Mouse (Mus musculus): ENCODE measurements around the gene Defb19. TPM values are rescaled to one million over a fixed set of nuclear protein-coding genes. Genes with fewer than 3 reads are reported as not detected.

Gene Defb19
- polyA plus RNA-seq, 1 experiment from 2014 or later, result not detected

DNA sequence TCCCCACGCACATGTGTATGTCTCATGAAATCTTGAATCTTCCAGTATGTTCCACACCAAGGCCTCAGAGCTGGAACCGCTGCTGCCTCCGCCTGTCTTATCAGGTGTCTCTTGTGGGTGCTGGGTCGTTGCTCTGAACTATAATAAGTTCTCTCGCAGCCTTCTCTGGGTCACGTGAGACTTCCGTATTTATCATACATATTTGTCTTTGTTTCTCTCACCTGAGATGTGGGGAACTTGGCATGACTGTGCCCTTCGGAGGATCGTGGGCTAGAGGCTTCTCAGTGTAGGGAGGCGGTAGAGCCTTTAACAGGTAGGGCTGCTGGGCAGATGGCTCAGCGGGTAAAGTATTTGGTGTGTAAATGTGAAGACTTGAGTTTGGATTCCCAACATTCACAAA, 500 bp upstream of the Defb19 start:
- Histone ChIP-seq H3K4me2 (no peak overlapping the region), H3K4me3 (no peak overlapping the region), H3K9ac (no peak overlapping the region), H3K27me3 (no peaks in the 10 kb centered on the region), H3K27ac (no peak overlapping the region), H3K36me3 (no peaks in the 10 kb centered on the region), H3K4me1 (no peaks in the 10 kb centered on the region), H3K9me3 (no peaks in the 10 kb centered on the region)
- ATAC-seq (ENCODE audit: insufficient number of reproducible peaks, insufficient read depth, low FRiP score, low TSS enrichment, low read depth), result no peak
- WGBS, result 83% methylated on average over 11 of the region's 11 CpGs

DNA sequence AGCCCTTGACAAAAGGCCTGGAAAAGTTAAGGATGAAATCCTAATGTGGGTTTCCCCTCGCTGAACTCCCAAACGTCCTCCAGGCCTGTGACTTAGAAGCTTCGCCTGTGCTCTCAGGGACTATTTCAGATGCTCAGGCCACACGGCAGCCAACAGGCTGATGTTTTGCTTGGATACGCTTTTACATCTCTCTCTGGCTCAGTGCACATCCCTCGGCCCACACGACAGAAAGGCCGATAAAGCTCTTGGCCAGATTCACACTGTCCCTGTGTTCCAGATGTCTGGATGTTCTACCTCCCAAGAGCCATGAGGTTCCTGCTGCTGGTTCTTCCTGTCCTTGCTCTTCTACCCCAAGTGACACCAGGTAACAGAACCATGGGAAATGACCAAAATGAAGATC, 6.6 kb downstream of the Defb19 start:
- Histone ChIP-seq H3K9me3 (no peaks in the 10 kb centered on the region), H3K27ac (no peak overlapping the region), H3K4me2 (no peak overlapping the region), H3K4me1 (no peaks in the 10 kb centered on the region), H3K27me3 (no peaks in the 10 kb centered on the region), H3K4me3 (no peak overlapping the region), H3K9ac (no peak overlapping the region), H3K36me3 (no peaks in the 10 kb centered on the region)
- no peak for ATAC-seq (ENCODE audit: insufficient number of reproducible peaks, insufficient read depth, low FRiP score, low TSS enrichment, low read depth)
- WGBS, result 85% methylated on average over 8 of the region's 8 CpGs

- 62% methylated on average over 11 of the region's 11 CpGs for WGBS
- Histone ChIP-seq H3K27me3 (no peaks in the 10 kb centered on the region), H3K4me2 (no peak within 1 kb of the TSS), H3K9ac (no peak within 1 kb of the TSS), H3K4me3 (no peak within 1 kb of the TSS), H3K36me3 (no peaks in the 10 kb centered on the region), H3K27ac (no peak within 1 kb of the TSS), H3K4me1 (no peaks in the 10 kb centered on the region), H3K9me3 (no peaks in the 10 kb centered on the region)
- no peak for ATAC-seq (ENCODE audit: insufficient number of reproducible peaks, insufficient read depth, low FRiP score, low TSS enrichment, low read depth)
Measured at GRCm38 (mm10) chr2:152572114-152572794, 7.9 kb downstream of the Defb19 start, which contains the start of gene Defb21. Gene Defb21 (plus strand): TSS chr2:152572744.

DNA sequence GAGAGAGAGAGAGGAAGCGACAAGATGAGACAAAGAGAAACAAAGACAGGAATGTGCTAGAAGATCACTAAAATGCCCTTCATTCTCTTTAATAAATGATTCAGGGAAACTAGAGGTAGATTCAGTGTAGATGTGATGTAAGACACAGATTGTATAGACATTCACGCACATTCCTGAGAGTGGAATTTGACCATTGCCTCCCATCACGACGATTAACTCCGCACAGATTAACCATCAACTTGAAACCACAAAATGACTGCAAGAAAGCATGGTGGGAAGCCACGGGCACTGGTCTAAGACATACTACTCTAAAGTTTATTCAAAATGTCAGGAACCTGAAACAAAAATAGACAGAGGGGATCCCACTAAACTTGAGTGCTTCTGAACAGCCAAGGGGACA, 9.8 kb downstream of the Defb19 start:
- H3K4me3 ChIP-seq, result no peak overlapping the region
- no peak for ATAC-seq (ENCODE audit: insufficient number of reproducible peaks, insufficient read depth, low FRiP score, low TSS enrichment, low read depth)
- no peak overlapping the region for H3K9ac ChIP-seq
- H3K9me3 ChIP-seq, result no peaks in the 10 kb centered on the region
- H3K27me3 ChIP-seq, result no peaks in the 10 kb centered on the region
- 58% methylated on average over 6 of the region's 6 CpGs for WGBS
- no peaks in the 10 kb centered on the region for H3K36me3 ChIP-seq
- no peaks in the 10 kb centered on the region for H3K4me1 ChIP-seq
- no peak overlapping the region for H3K27ac ChIP-seq
- no peak overlapping the region for H3K4me2 ChIP-seq

- Histone ChIP-seq H3K4me3 (no peak overlapping the region), H3K9me3 (no peaks in the 10 kb centered on the region), H3K36me3 (no peaks in the 10 kb centered on the region), H3K4me1 (no peaks in the 10 kb centered on the region), H3K27ac (no peak overlapping the region), H3K9ac (no peak overlapping the region), H3K27me3 (no peaks in the 10 kb centered on the region), H3K4me2 (no peak overlapping the region)
- no peak for ATAC-seq (ENCODE audit: insufficient number of reproducible peaks, insufficient read depth, low FRiP score, low TSS enrichment, low read depth)
- 80% methylated on average over 4 of the region's 4 CpGs for WGBS
Measured at GRCm38 (mm10) chr2:152569881-152570280, 10.2 kb downstream of the Defb19 start.

- no peak for ATAC-seq (ENCODE audit: insufficient number of reproducible peaks, insufficient read depth, low FRiP score, low TSS enrichment, low read depth)
- H3K4me1 ChIP-seq, result no peaks in the 10 kb centered on the region
- no peaks in the 10 kb centered on the region for H3K36me3 ChIP-seq
- no peak within 1 kb of the TSS for H3K4me2 ChIP-seq
- H3K27ac ChIP-seq, result no peak within 1 kb of the TSS
- H3K27me3 ChIP-seq, result no peaks in the 10 kb centered on the region
- 92% methylated on average over 5 of the region's 5 CpGs for WGBS
- H3K9me3 ChIP-seq, result no peaks in the 10 kb centered on the region
- no peak within 1 kb of the TSS for H3K4me3 ChIP-seq
- H3K9ac ChIP-seq, result no peak within 1 kb of the TSS
Measured at GRCm38 (mm10) chr2:152569038-152569437, 11.1 kb downstream of the Defb19 start, which contains the start of gene Gm17416. Gene Gm17416 (plus strand): TSS chr2:152569338.

DNA sequence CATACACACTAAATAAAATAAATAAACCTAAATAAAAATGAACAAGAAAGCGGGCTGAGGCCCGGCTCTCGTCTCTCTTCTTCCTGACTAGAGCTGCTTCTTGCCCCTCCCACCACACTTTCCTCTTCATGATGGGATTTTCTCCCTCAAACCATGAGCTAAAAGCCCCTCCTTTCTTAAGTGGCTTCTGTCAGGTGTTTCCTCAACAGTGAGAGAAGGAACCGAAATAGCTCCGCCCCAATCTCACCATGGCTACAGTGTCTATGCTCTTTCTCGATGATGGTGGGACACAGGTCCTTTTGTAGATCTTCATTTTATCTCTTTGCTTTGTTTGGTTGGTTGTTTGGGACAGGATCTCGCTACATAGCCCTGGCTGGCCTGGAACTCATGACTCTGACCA, 23.5 kb downstream of the Defb19 start:
- H3K9ac ChIP-seq, result no peak overlapping the region
- 84% methylated on average over 7 of the region's 7 CpGs for WGBS
- no peaks in the 10 kb centered on the region for H3K9me3 ChIP-seq
- no peak overlapping the region for H3K27ac ChIP-seq
- peaks cover 3% of the 10 kb centered on the region; the same call in 1 of the 2 replicates for H3K27me3 ChIP-seq
- no peaks in the 10 kb centered on the region for H3K36me3 ChIP-seq
- no peak for ATAC-seq (ENCODE audit: insufficient number of reproducible peaks, insufficient read depth, low FRiP score, low TSS enrichment, low read depth)
- no peak overlapping the region for H3K4me2 ChIP-seq
- no peaks in the 10 kb centered on the region for H3K4me1 ChIP-seq
- no peak overlapping the region for H3K4me3 ChIP-seq

DNA sequence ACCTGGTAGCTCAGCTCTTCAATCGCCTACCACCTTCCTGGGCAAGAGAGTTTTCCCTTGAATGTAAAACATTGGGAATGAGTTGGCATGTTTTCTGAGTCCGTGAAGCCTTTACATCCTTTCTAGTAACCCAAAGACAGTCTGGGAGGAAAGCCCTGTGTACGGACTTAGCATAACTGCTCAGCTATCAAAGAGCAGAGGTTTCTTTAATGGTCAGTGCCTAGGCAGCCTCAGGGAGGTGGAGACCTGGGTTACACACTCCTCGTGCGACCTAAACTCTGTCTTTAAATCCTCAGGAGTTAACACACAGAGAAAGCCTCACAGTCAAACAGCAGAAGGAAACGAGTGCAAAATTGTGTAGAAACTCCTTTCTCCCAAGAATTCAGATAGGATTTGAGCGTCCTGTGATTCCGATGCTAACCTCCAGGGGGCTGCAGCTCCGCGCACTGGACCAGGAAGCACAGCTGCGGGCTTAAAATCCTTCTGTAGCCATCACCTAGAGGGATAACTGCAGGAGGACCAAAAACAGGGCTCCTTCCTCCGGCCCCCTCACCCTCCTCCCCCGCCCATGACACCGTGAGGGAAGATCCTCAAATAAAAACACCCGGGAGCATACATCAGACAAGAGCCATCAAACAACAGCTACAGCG, 26.2 kb downstream of the Defb19 start:
- H3K36me3 ChIP-seq, result no peaks in the 10 kb centered on the region
- no peak for ATAC-seq (ENCODE audit: insufficient number of reproducible peaks, insufficient read depth, low FRiP score, low TSS enrichment, low read depth)
- no peak overlapping the region for H3K4me3 ChIP-seq
- peak overlapping the region; percentile 51 for H3K4me2 ChIP-seq
- peaks cover 3% of the 10 kb centered on the region; the same call in 1 of the 2 replicates for H3K27me3 ChIP-seq
- H3K27ac ChIP-seq, result no peak overlapping the region
- no peaks in the 10 kb centered on the region for H3K4me1 ChIP-seq
- 0 out of 2 replicates have a peak overlapping the region, but pooled peaks have one; percentile 22 for H3K9ac ChIP-seq
- no peaks in the 10 kb centered on the region for H3K9me3 ChIP-seq
- 11% methylated on average over 16 of the region's 16 CpGs for whole genome bisulfite sequencing

GRCm38 (mm10) chr2:152548124-152548523, 32.0 kb downstream of the Defb19 start:
- no peak overlapping the region for H3K27ac ChIP-seq
- no peaks in the 10 kb centered on the region for H3K36me3 ChIP-seq
- H3K9ac ChIP-seq, result no peak overlapping the region
- no peaks in the 10 kb centered on the region for H3K4me1 ChIP-seq
- peaks cover 3% of the 10 kb centered on the region; the same call in 1 of the 2 replicates for H3K27me3 ChIP-seq
- no peak for ATAC-seq (ENCODE audit: insufficient number of reproducible peaks, insufficient read depth, low FRiP score, low TSS enrichment, low read depth)
- no peaks in the 10 kb centered on the region; the same call in 1 of the 2 replicates for H3K9me3 ChIP-seq
- H3K4me3 ChIP-seq, result no peak overlapping the region
- 79% methylated on average over 5 of the region's 5 CpGs for WGBS
- no peak overlapping the region for H3K4me2 ChIP-seq

DNA sequence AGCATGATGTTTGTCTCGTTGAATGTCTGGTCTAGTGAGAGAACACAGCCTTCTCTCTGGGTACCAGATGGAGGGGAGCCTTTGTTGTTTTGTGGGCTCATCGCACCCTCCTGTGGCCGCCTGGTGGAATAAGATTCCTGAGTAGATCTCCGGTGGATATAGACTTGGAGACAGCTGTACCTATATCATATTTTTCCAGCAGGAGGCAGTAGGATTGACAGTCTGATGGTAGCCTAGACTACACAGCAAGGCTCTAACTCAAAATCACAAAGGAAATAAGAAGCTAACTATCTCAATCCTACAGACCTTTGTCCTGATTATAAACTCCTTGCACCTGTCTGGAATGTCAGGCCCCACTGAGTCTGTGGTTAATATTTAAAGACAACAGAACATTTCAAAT, 35.4 kb downstream of the Defb19 start:
- Histone ChIP-seq H3K4me3 (no peak overlapping the region), H3K27me3 (no peaks in the 10 kb centered on the region), H3K9me3 (peaks cover 4% of the 10 kb centered on the region; the same call in 1 of the 2 replicates), H3K36me3 (no peaks in the 10 kb centered on the region), H3K9ac (no peak overlapping the region), H3K4me1 (no peaks in the 10 kb centered on the region), H3K27ac (no peak overlapping the region), H3K4me2 (no peak overlapping the region)
- no peak for ATAC-seq (ENCODE audit: insufficient number of reproducible peaks, insufficient read depth, low FRiP score, low TSS enrichment, low read depth)
- WGBS, result 18% methylated on average over 4 of the region's 4 CpGs

DNA sequence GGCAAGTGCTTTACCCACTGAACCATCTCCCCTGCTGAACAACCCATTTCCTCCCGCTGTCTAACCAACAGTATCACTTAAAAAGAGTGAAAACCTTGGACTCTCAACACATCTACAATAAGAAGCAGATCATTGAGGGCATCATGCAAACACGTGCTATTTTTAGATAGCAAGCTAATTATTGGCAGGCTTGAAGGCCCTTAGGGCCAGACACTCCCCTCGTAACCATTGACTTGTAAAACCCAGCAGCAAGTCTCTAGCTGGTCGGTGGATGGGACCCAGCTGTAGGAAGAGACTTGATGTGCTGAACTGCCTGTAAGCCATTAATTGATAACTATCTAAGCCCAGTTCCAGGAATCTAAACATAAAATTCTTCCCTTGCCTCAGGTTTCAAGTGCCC, 36.6 kb downstream of the Defb19 start:
- WGBS, result 58% methylated on average over 4 of the region's 4 CpGs
- ATAC-seq (ENCODE audit: insufficient number of reproducible peaks, insufficient read depth, low FRiP score, low TSS enrichment, low read depth), result no peak
- Histone ChIP-seq H3K27ac (no peak overlapping the region), H3K36me3 (no peaks in the 10 kb centered on the region), H3K9ac (no peak overlapping the region), H3K27me3 (no peaks in the 10 kb centered on the region), H3K4me3 (no peak overlapping the region), H3K9me3 (peaks cover 4% of the 10 kb centered on the region; the same call in 1 of the 2 replicates), H3K4me2 (no peak overlapping the region), H3K4me1 (no peaks in the 10 kb centered on the region)

DNA sequence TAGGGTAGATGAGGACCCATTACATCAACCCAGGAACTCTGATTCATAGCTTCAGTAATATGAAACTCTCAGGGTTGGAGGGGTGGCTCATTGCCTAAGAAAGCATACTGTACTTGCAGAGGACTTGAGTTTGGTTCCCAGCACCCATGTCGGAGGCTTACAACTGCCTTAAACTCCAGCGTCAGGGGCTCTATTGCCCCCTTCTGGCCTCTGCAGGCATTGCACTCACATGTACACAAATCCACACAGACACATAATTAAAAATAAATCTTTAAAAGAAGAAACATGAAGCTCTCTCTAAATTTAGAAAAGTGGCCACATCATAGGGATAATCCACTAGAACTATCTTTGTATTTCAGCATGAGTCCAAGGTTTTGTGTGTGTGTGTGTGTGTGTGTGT, 37.2 kb downstream of the Defb19 start:
- H3K36me3 ChIP-seq, result no peaks in the 10 kb centered on the region
- WGBS, result 67% methylated on average over 2 of the region's 2 CpGs
- ATAC-seq (ENCODE audit: insufficient number of reproducible peaks, insufficient read depth, low FRiP score, low TSS enrichment, low read depth), result no peak
- H3K4me1 ChIP-seq, result no peaks in the 10 kb centered on the region
- H3K4me3 ChIP-seq, result no peak overlapping the region
- no peak overlapping the region for H3K9ac ChIP-seq
- no peak overlapping the region for H3K4me2 ChIP-seq
- H3K27ac ChIP-seq, result no peak overlapping the region
- H3K27me3 ChIP-seq, result no peaks in the 10 kb centered on the region
- H3K9me3 ChIP-seq, result peaks cover 4% of the 10 kb centered on the region; the same call in 1 of the 2 replicates

Measured in embryonic facial prominence, embryonic 13.5 days (tissue).